Mouse (Mus musculus): ENCODE data around the gene Cd180. TPM values are rescaled to one million over a fixed set of nuclear protein-coding genes. Genes with fewer than 3 reads are reported as not detected.

Gene Cd180
- polyA plus RNA-seq, 1 experiment from 2014 or later: 1.6 TPM

- 29% methylated on average over 12 of the region's 12 CpGs for WGBS (ENCODE audit: insufficient replicate concordance)
- H3K27ac ChIP-seq (ENCODE audit: low read depth): peak overlapping the region; percentile 66
- no peak for DNase-seq
These were observed 27.1 kb upstream of the Cd180 start for GRCm38 (mm10) chr13:102666233-102666614.

GRCm38 (mm10) chr13:102666731-102667130, 26.6 kb upstream of the Cd180 start:
- Histone ChIP-seq H3K27ac (ENCODE audit: low read depth) (peak overlapping the region; percentile 66), H3K4me1 (ENCODE audit: insufficient read depth) (peaks cover 28% of the 10 kb centered on the region), H3K36me3 (replicated peaks; ENCODE audit: insufficient read depth, low read length) (no peaks in the 10 kb centered on the region), H3K4me2 (ENCODE audit: low read depth, low read length) (no peak overlapping the region), H3K4me3 (ENCODE audit: low read depth, low read length) (no peak overlapping the region), H3K9me3 (ENCODE audit: low read length) (no peaks in the 10 kb centered on the region), H3K9ac (replicated peaks) (no peak overlapping the region), H3K27me3 (ENCODE audit: insufficient read depth, low read length) (no peaks in the 10 kb centered on the region)
- DNase-seq (no peak), ATAC-seq (no peak)
- 25% methylated on average over 4 of the region's 4 CpGs for WGBS (ENCODE audit: insufficient replicate concordance)
- TF ChIP-seq CTCF (IDR thresholded peaks at IDR 0.05; ENCODE audit: low read depth): no peak
- TF ChIP-seq EP300 (IDR thresholded peaks at IDR 0.05; ENCODE audit: low read depth): no peak

More at GRCm38 (mm10) chr13:102666233-102666614, 27.1 kb upstream of the Cd180 start:
- TF ChIP-seq CTCF (IDR thresholded peaks at IDR 0.05; ENCODE audit: low read depth) (no peak), EP300 (IDR thresholded peaks at IDR 0.05; ENCODE audit: low read depth) (no peak)
- Histone ChIP-seq H3K4me1 (ENCODE audit: insufficient read depth) (peaks cover 28% of the 10 kb centered on the region), H3K36me3 (replicated peaks; ENCODE audit: insufficient read depth, low read length) (no peaks in the 10 kb centered on the region), H3K4me2 (ENCODE audit: low read depth, low read length) (peak overlapping the region; percentile 64), H3K9ac (replicated peaks) (no peak overlapping the region), H3K9me3 (ENCODE audit: low read length) (no peaks in the 10 kb centered on the region), H3K4me3 (ENCODE audit: low read depth, low read length) (no peak overlapping the region), H3K27me3 (ENCODE audit: insufficient read depth, low read length) (no peaks in the 10 kb centered on the region)
- ATAC-seq: no peak

- Histone ChIP-seq H3K27ac (ENCODE audit: low read depth) (no peak overlapping the region), H3K4me3 (ENCODE audit: low read depth, low read length) (no peak overlapping the region), H3K36me3 (replicated peaks; ENCODE audit: insufficient read depth, low read length) (no peaks in the 10 kb centered on the region), H3K4me1 (ENCODE audit: insufficient read depth) (peaks cover 28% of the 10 kb centered on the region), H3K9me3 (ENCODE audit: low read length) (no peaks in the 10 kb centered on the region), H3K27me3 (ENCODE audit: insufficient read depth, low read length) (no peaks in the 10 kb centered on the region), H3K4me2 (ENCODE audit: low read depth, low read length) (no peak overlapping the region), H3K9ac (replicated peaks) (no peak overlapping the region)
- TF ChIP-seq CTCF (IDR thresholded peaks at IDR 0.05; ENCODE audit: low read depth) (no peak), EP300 (IDR thresholded peaks at IDR 0.05; ENCODE audit: low read depth) (no peak)
- no peak for ATAC-seq
- no peak for DNase-seq
- WGBS (ENCODE audit: insufficient replicate concordance): 73% methylated on average over 4 of the region's 4 CpGs
These were observed 26.0 kb upstream of the Cd180 start for GRCm38 (mm10) chr13:102667401-102667800.

- no peaks in the 10 kb centered on the region for H3K9me3 ChIP-seq (ENCODE audit: low read length)
- H3K27me3 ChIP-seq (ENCODE audit: insufficient read depth, low read length): no peaks in the 10 kb centered on the region
- H3K36me3 ChIP-seq (replicated peaks; ENCODE audit: insufficient read depth, low read length): no peaks in the 10 kb centered on the region
- TF ChIP-seq CTCF (IDR thresholded peaks at IDR 0.05; ENCODE audit: low read depth) (no peak), EP300 (IDR thresholded peaks at IDR 0.05; ENCODE audit: low read depth) (no peak)
- H3K4me2 ChIP-seq (ENCODE audit: low read depth, low read length): no peak overlapping the region
- H3K4me1 ChIP-seq (ENCODE audit: insufficient read depth): peaks cover 28% of the 10 kb centered on the region
- DNase-seq: no peak
- no peak overlapping the region for H3K4me3 ChIP-seq (ENCODE audit: low read depth, low read length)
- ATAC-seq: no peak
- no peak overlapping the region for H3K9ac ChIP-seq (replicated peaks)
- H3K27ac ChIP-seq (ENCODE audit: low read depth): no peak overlapping the region
- 67% methylated on average over 9 of the region's 9 CpGs for WGBS (ENCODE audit: insufficient replicate concordance)
These were observed 25.5 kb upstream of the Cd180 start for GRCm38 (mm10) chr13:102667842-102668241.

- 50% methylated on average over 6 of the region's 6 CpGs for WGBS (ENCODE audit: insufficient replicate concordance)
- Histone ChIP-seq H3K4me3 (ENCODE audit: low read depth, low read length) (no peak overlapping the region), H3K9me3 (ENCODE audit: low read length) (no peaks in the 10 kb centered on the region), H3K36me3 (replicated peaks; ENCODE audit: insufficient read depth, low read length) (no peaks in the 10 kb centered on the region), H3K9ac (replicated peaks) (no peak overlapping the region), H3K4me1 (ENCODE audit: insufficient read depth) (peaks cover 27% of the 10 kb centered on the region), H3K27ac (ENCODE audit: low read depth) (no peak overlapping the region), H3K27me3 (ENCODE audit: insufficient read depth, low read length) (no peaks in the 10 kb centered on the region), H3K4me2 (ENCODE audit: low read depth, low read length) (no peak overlapping the region)
- DNase-seq: no peak
- TF ChIP-seq EP300 (IDR thresholded peaks at IDR 0.05; ENCODE audit: low read depth) (no peak), CTCF (IDR thresholded peaks at IDR 0.05; ENCODE audit: low read depth) (no peak)
- no peak for ATAC-seq
These were observed 24.4 kb upstream of the Cd180 start for GRCm38 (mm10) chr13:102668933-102669332.

GRCm38 (mm10) chr13:102669522-102670256, 23.7 kb upstream of the Cd180 start:
- H3K27ac ChIP-seq (ENCODE audit: low read depth): no peak overlapping the region
- H3K27me3 ChIP-seq (ENCODE audit: insufficient read depth, low read length): no peaks in the 10 kb centered on the region
- H3K4me2 ChIP-seq (ENCODE audit: low read depth, low read length): no peak overlapping the region
- no peak overlapping the region for H3K4me3 ChIP-seq (ENCODE audit: low read depth, low read length)
- DNase-seq (no peak), ATAC-seq (no peak)
- 31% methylated on average over 14 of the region's 14 CpGs for WGBS (ENCODE audit: insufficient replicate concordance)
- no peaks in the 10 kb centered on the region for H3K36me3 ChIP-seq (replicated peaks; ENCODE audit: insufficient read depth, low read length)
- no peak overlapping the region for H3K9ac ChIP-seq (replicated peaks)
- H3K9me3 ChIP-seq (ENCODE audit: low read length): no peaks in the 10 kb centered on the region
- no peak for TF ChIP-seq CTCF (IDR thresholded peaks at IDR 0.05; ENCODE audit: low read depth)
- no peak for TF ChIP-seq EP300 (IDR thresholded peaks at IDR 0.05; ENCODE audit: low read depth)
- H3K4me1 ChIP-seq (ENCODE audit: insufficient read depth): peaks cover 25% of the 10 kb centered on the region

Data from liver, postnatal 0 days (tissue).